Mouse (Mus musculus): ENCODE data around the gene Cd69.

The Cd69 gene

GRCm38 (mm10) chr6:129224090-129224489 lies 51.1 kb downstream of the Cd69 start:
- no peak for DNase-seq (ENCODE audit: low spot score in 2 of 2)

- no peak for DNase-seq (ENCODE audit: low spot score in 2 of 2)
Observed at GRCm38 (mm10) chr6:129223611-129224010, 51.6 kb downstream of the Cd69 start.

- DNase-seq (ENCODE audit: low spot score in 2 of 2): no peak
Observed at GRCm38 (mm10) chr6:129222188-129222800, 52.9 kb downstream of the Cd69 start.

- no peak for DNase-seq (ENCODE audit: low spot score in 2 of 2)
Observed at GRCm38 (mm10) chr6:129221053-129221452, 54.2 kb downstream of the Cd69 start.

GRCm38 (mm10) chr6:129219897-129220517 lies 55.2 kb downstream of the Cd69 start:
- DNase-seq (ENCODE audit: low spot score in 2 of 2): no peak

GRCm38 (mm10) chr6:129218191-129218696 lies 57.0 kb downstream of the Cd69 start:
- DNase-seq (ENCODE audit: low spot score in 2 of 2): no peak
